Mouse (Mus musculus) cerebellum, adult 2 months (tissue): ENCODE data around the gene Ttc6.

Source experiments
- CTCF ChIP-seq: fragments of 200-500 bp; IDR thresholded peaks from 2 replicates; pipeline ENCODE4 v1.5.1; 2011; ENCODE audit warnings: low read depth, mild to moderate bottlenecking, control low read depth, low read length, moderate library complexity, borderline replicate concordance; ENCODE audit not compliant: insufficient read depth
- POLR2A ChIP-seq: fragments of 200-500 bp; IDR thresholded peaks from 2 replicates; pipeline ENCODE4 v1.6.1; 2011; ENCODE audit warnings: low read length, control low read depth, borderline replicate concordance; ENCODE audit not compliant: insufficient read depth

DNA sequence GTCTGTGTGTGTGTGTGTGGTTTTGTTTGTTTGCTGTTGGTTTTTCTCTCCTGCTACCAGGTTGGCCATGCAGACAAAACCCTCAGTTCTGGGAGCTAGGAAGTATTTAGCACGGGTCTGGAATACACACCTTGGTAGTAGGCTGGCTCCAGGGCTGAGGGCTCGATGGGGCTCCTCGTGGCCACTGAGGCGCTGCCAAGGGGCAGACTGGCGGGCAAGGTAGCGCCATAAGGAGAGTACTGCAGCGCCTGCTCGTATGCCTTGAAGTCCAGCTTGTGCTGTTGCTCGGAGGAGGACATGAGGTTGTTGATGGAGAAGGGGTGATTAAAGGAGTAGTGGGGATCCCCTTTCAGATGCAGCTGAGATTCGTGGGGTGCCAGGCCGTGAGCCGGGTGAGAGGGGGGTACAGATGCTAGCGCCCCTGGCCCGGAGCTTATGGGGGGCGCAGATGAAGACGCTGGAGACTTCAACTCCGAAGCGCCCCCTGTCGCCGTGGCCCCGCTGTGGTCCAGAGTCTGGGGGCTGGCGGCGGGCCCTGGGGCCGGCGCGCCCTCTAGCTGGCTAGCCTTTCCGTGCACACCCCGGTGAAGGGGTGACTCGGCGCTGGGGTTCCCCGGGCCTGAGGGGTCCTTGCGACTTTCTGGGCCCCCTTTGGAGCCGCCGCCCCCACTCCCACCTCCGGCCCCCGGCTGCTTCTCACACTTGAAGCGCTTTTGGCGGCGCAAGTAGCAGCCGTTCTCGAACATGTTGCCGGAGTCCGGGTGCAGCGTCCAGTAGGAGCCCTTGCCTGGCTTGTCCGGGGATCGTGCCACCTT, 21.8 kb upstream of the Ttc6 start:
- TF ChIP-seq CTCF, result no peak
- TF ChIP-seq POLR2A, result no peak
